Mouse (Mus musculus) megakaryocyte-erythroid progenitor cell, adult 5-6 weeks (primary cell): ENCODE results near the gene Synj2bp. TPM values are rescaled to one million over a fixed set of nuclear protein-coding genes. Genes with fewer than 3 reads are reported as not detected.
A peak's percentile ranks its signal among the peaks of the same experiment; 100 is the strongest.
"Not testable (repeated sequence)": the region's sequence is repeated elsewhere in the genome, so short reads cannot be mapped to it uniquely, and the experiment has no call there.

ENCODE experiments used
- ATAC-seq: replicated peaks from 2 replicates; pipeline ENCODE4 v1.8.0; 2016; ENCODE audit warnings: mild to moderate bottlenecking, inconsistent platforms; ENCODE audit not compliant: severe bottlenecking, poor library complexity, low FRiP score, low TSS enrichment
- total RNA-seq, 2 experiments: library from RNA; stranded (forward) in 1 of 2; stranded (reverse) in 1 of 2; fragments of 200-1000, 215-1000 nt in 1 of 2; fragments of >200 nt in 1 of 2; fragmentation: Nextera tagmentation in 1 of 2; gene quantifications; 2 replicates each; pipeline ENCODE4 v1.2.3; 2014 to 2017

Gene Synj2bp
- total RNA-seq (2014; fragmentation: Nextera tagmentation) (18.4 and 34.7 TPM in 2 replicates), total RNA-seq (2017) (43.6 and 48.1 TPM in 2 replicates)

- peak; percentile 97 for ATAC-seq
These were observed at the start of gene Synj2bp, which contains the start of gene Gm20498 for GRCm38 (mm10) chr12:81532316-81533028. Synj2bp (minus strand) TSS chr12:81532911. Gm20498 (minus strand) TSS chr12:81532905.

- no peak for ATAC-seq
These were observed 35.7 kb upstream of the Synj2bp start, which contains the start of gene Adam21 for GRCm38 (mm10) chr12:81568374-81568773. Adam21 (minus strand) TSS chr12:81568474.

DNA sequence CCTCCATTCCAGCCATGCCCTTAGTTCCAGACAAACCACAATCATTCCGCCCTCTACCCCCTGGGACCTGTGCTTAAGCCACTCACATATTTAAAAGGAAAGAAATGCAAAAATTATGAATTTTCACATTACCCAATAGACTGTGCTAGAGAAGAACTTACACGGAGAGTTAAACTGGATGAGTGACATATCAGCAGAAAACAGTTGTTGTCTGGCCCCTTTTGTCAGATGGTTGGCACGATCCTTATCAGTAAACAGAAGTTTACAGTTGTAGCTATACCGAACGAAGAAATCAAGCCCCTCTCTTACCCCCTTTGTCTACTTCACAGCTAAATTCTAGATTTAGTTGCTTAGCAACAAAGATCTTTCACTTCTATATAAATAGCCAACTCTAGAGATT, 35.2 kb upstream of the Synj2bp start:
- ATAC-seq: peak; percentile 68; the same call in 1 of the 2 replicates

GRCm38 (mm10) chr12:81564173-81564572, 31.5 kb upstream of the Synj2bp start:
- ATAC-seq: no peak

- no peak for ATAC-seq
These were observed 16.6 kb upstream of the Synj2bp start for GRCm38 (mm10) chr12:81549286-81549685.

DNA sequence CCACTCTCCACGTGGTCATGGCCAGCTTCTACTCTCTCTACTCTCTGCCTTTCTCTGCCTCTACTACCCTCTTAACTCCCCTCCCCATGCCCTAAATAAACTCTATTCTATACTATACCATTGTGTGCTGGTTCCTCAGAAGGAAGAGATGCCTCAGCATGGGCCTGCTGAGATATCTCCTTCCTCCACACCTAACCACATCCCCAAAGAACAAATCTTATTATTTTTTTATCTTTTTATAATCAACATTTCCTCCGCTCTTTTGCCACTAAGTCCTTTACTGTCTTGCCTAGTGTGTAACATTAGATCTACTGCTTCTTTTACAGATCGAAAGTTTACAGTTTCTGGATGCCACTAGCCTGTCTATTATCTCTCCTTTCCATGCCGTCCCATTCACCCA, 14.5 kb upstream of the Synj2bp start:
- ATAC-seq: no peak

- no peak for ATAC-seq
These were observed 313 bp upstream of the Synj2bp start for GRCm38 (mm10) chr12:81533029-81533419.

DNA sequence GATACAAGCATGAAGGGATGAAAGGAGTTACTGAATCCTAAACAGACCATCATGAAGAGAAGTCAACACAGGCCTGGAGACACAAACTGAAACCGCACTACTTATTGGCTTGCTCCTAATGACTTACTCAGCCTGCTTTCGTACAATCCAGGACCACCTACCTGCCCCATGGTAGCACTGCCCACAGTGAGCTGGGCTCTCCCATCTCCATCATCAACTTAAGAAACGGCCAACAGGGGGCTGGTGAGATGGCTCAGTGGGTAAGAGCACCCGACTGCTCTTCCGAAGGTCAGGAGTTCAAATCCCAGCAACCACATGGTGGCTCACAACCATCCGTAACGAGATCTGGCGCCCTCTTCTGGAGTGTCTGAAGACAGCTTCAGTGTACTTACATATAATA, 2.1 kb downstream of the Synj2bp start:
- ATAC-seq: not testable (repeated sequence)

GRCm38 (mm10) chr12:81496906-81497305, 35.8 kb downstream of the Synj2bp start:
- not testable (repeated sequence) for ATAC-seq

DNA sequence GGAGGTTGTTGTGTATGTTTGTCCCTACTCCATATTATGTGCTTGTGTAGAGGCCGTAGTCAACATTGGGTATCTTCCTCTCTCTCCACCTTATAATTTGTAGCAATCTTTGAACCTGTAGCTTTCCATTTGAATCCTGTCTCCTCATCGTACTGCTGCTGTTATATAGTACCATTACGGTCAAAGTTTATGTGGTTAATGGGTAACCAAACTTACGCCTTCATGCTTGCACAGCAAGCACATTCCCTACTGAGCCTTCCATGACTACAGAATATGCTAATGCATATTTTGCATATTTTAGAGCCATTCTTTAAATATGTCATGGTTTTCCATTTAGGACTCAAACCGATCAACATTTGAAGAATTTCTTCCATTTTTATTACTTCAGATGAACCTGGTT, 42.2 kb downstream of the Synj2bp start:
- no peak for ATAC-seq

- no peak for ATAC-seq
These were observed 47.4 kb downstream of the Synj2bp start for GRCm38 (mm10) chr12:81485311-81485710.

GRCm38 (mm10) chr12:81484727-81485191, 48.0 kb downstream of the Synj2bp start, which contains the start of gene Cox16:
Cox16 (minus strand) TSS chr12:81485127.
- ATAC-seq: peak; percentile 99

DNA sequence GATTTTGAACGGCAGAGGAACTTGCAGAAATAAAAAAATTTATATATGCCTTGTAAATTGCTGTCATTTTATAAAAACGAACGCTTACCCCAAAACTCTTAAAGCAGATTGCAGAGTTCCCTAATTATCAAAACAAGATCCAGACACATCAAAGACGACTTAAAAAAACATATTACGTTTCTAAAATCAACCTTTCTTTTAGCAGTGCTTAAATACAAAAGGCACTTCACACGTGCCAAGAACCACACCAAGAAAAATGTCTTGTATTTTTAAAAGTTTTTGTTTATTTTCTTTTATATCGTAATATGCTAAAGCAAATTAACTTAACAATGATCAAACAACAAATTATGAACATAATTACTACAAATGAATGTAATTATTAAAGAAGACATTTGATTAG, 48.5 kb downstream of the Synj2bp start:
- ATAC-seq: no peak

DNA sequence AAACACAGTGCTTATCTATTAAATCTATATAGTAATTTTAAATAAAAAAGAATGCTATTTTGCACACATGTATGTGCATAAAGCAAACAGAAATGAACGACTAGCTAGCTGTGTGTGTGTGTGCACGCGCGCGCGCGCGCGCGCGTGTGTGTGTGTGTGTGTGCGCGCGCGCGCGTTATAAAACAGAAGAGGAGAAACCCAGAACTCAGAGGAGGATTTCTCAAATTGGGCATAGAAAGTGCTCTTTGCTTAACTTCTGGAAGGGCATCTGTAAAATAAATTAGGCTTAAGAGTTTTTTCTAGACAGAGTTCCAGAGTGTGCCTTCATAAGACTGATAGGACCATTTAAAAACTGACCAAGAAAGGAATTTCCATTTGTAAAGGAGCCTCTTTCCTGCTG, 49.1 kb downstream of the Synj2bp start:
- ATAC-seq: no peak

DNA sequence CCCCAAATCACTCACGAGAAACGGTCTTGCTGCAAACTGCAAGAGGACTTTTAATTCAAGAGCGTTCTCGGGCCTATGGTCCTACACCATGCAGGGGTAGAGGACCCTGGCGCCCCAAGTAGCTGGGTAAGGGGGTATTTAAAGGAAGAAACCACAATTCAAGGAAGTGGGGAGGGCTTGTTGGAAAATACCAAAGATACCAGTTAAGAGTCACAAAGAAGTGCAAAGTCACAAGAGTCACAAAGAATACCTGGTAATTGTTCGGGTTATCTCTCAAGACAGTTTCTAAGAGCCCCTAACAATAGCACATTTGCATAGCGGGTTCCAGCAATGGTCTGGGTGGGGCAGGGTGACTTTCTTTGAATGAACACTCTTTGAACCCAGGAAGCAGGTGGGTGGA, 73.7 kb downstream of the Synj2bp start:
- ATAC-seq: not testable (repeated sequence)

Other genes starting within 250 kb of the Synj2bp start
- not detected in 2 replicates for gene Slc8a3, start 199.7 kb downstream of the Synj2bp start, total RNA-seq (2014; fragmentation: Nextera tagmentation)
- 0.34 TPM in 1 of 2 replicates, not detected in the other for gene Slc8a3, start 199.7 kb downstream of the Synj2bp start, total RNA-seq (2017)
- gene Gm4787, start 153.4 kb downstream of the Synj2bp start, total RNA-seq (2014; fragmentation: Nextera tagmentation): 1.5 and 6.8 TPM in 2 replicates
- gene Gm4787, start 153.4 kb downstream of the Synj2bp start, total RNA-seq (2017): 0.23 TPM in 1 of 2 replicates, not detected in the other
- 4.3 and 6.9 TPM in 2 replicates for gene Adam4, start 111.0 kb downstream of the Synj2bp start, total RNA-seq (2014; fragmentation: Nextera tagmentation)
- gene Adam4, start 111.0 kb downstream of the Synj2bp start, total RNA-seq (2017): not detected in 2 replicates
- 77.5 and 115 TPM in 2 replicates for gene Cox16, start 47.8 kb downstream of the Synj2bp start, total RNA-seq (2014; fragmentation: Nextera tagmentation)
- gene Cox16, start 47.8 kb downstream of the Synj2bp start, total RNA-seq (2017): 70.2 and 120 TPM in 2 replicates
- 9.7 and 18.7 TPM in 2 replicates for gene Gm20498, start within 50 bp of the Synj2bp start, total RNA-seq (2014; fragmentation: Nextera tagmentation)
- gene Gm20498, start within 50 bp of the Synj2bp start, total RNA-seq (2017): 57.2 and 72.9 TPM in 2 replicates
- not detected in 2 replicates for gene Adam21, start 35.6 kb upstream of the Synj2bp start, total RNA-seq (2014; fragmentation: Nextera tagmentation)
- gene Adam21, start 35.6 kb upstream of the Synj2bp start, total RNA-seq (2017): not detected in 2 replicates
- gene Med6, start 62.1 kb upstream of the Synj2bp start, total RNA-seq (2014; fragmentation: Nextera tagmentation): 37.6 and 44.1 TPM in 2 replicates
- gene Med6, start 62.1 kb upstream of the Synj2bp start, total RNA-seq (2017): 80.8 and 91.1 TPM in 2 replicates
- not detected in 2 replicates for gene Ttc9, start 98.3 kb upstream of the Synj2bp start, total RNA-seq (2014; fragmentation: Nextera tagmentation)
- not detected in 2 replicates for gene Ttc9, start 98.3 kb upstream of the Synj2bp start, total RNA-seq (2017)
- gene Map3k9, start 248.3 kb upstream of the Synj2bp start, total RNA-seq (2014; fragmentation: Nextera tagmentation): 0.67 TPM in 1 of 2 replicates, not detected in the other
- 0.19 TPM in 1 of 2 replicates, not detected in the other for gene Map3k9, start 248.3 kb upstream of the Synj2bp start, total RNA-seq (2017)